Mouse (Mus musculus): ENCODE data around the gene Gpr176. TPM values are rescaled to one million over a fixed set of nuclear protein-coding genes. Genes with fewer than 3 reads are reported as not detected.

Gpr176 gene
- polyA plus RNA-seq, 1 experiment from 2014 or later = 0.16 TPM

DNA sequence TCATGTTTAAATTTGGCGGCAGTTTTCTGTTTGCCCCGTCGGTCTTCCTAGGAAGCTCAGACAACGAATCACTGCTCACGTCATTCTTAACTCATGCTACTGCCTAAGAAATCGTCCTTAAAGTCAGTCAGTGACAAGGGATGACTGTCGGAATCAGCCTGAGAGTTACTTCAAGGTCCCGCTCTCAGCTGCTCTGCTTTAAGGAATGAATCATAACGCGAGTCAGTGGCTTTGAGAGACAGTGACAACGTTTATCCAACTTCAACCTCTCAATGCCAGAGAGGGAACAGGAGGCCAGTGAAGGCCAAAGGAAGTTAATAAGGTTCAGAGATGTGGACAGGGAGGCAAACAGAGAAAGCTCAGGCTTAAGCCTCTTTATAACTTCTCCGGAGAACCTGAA is 124.3 kb downstream of the Gpr176 start:
- no peaks in the 10 kb centered on the region for H3K4me1 ChIP-seq
- H3K27ac ChIP-seq (replicated peaks) = no peak overlapping the region
- 82% methylated on average over 12 of the region's 12 CpGs for WGBS
- H3K9me3 ChIP-seq (replicated peaks) = no peaks in the 10 kb centered on the region
- no peak for DNase-seq (ENCODE audit: low spot score)
- H3K36me3 ChIP-seq = no peaks in the 10 kb centered on the region
- H3K27me3 ChIP-seq (ENCODE audit: low read depth, poor library complexity, severe bottlenecking) = 0 out of 2 replicates have a peak, but pooled peaks cover 3% of the 10 kb centered on the region
- H3K4me3 ChIP-seq = no peak overlapping the region

DNA sequence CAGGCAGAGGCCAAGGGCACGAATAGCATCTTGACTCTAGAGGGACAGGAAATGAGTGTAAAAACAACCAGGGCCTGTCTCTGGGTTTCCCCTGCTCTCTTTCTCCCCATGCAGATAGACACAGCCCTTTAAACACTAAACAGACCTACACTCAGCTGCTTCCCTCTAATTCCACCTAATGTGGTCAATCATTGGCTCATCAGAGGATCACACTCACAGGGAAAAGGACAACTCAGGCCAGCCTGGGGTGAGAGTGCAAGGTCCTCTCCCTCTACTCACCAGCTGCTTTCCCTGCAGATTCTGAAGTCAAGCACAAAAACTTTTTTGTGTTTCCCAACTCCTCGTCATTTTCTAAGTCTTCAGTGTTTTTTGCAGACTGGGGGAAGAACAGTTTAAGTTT is 125.2 kb downstream of the Gpr176 start:
- WGBS = 66% methylated on average over 2 of the region's 2 CpGs
- Histone ChIP-seq H3K27me3 (ENCODE audit: low read depth, poor library complexity, severe bottlenecking) (0 out of 2 replicates have a peak, but pooled peaks cover 3% of the 10 kb centered on the region), H3K9me3 (replicated peaks) (no peaks in the 10 kb centered on the region), H3K27ac (replicated peaks) (no peak overlapping the region), H3K4me3 (no peak overlapping the region), H3K4me1 (no peaks in the 10 kb centered on the region), H3K36me3 (no peaks in the 10 kb centered on the region)
- DNase-seq (ENCODE audit: low spot score) = no peak

DNA sequence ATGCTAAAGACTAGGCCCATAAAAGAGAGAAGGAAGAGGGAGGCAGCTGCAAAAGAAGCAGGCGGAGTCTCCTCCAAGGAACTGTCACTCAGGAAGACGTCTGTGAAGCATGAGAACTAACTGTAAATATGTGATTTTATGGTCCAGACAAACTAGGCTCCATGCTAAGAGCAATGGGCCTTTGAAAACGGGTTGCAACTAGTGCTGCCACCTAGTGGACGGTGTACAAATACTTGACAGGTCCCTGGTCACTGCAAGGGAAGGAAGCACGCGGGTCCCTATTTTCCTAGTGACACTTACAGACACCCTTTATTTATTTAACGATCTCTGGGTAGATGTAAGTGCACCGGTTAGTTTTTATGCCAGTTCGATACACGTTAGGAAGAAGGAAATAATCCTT is 127.3 kb downstream of the Gpr176 start:
- Histone ChIP-seq H3K27ac (replicated peaks) (no peak overlapping the region), H3K4me3 (no peak overlapping the region), H3K27me3 (ENCODE audit: low read depth, poor library complexity, severe bottlenecking) (0 out of 2 replicates have a peak, but pooled peaks cover 3% of the 10 kb centered on the region), H3K36me3 (no peaks in the 10 kb centered on the region), H3K9me3 (replicated peaks) (no peaks in the 10 kb centered on the region), H3K4me1 (no peaks in the 10 kb centered on the region)
- 17% methylated on average over 10 of the region's 10 CpGs for WGBS
- DNase-seq (ENCODE audit: low spot score) = peak; percentile 72

DNA sequence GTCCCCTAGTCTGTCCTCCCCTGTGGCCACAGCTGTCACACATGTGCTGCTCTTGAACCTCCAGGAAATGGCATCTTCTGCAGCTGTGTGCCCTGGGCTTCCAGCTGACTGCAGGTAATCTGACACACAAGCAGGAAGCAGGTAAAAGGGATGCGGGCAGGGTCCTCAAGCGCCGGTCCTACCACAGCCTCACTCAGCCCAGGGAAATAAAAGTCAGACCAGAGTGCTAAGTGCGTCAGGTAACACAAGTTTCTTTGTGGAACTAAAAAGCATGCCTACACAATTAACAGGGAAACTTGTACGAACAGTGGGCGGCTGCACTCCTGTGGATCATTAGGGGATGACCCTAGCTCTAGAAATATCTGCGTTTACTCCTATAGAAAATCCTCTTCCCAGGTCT is 137.0 kb downstream of the Gpr176 start:
- 88% methylated on average over 7 of the region's 7 CpGs for WGBS
- Histone ChIP-seq H3K36me3 (no peaks in the 10 kb centered on the region), H3K27ac (replicated peaks) (no peak overlapping the region), H3K9me3 (replicated peaks) (no peaks in the 10 kb centered on the region), H3K4me3 (no peak overlapping the region), H3K27me3 (ENCODE audit: low read depth, poor library complexity, severe bottlenecking) (no peaks in the 10 kb centered on the region; the same call in 1 of the 2 replicates), H3K4me1 (no peaks in the 10 kb centered on the region)
- DNase-seq (ENCODE audit: low spot score) = no peak

DNA sequence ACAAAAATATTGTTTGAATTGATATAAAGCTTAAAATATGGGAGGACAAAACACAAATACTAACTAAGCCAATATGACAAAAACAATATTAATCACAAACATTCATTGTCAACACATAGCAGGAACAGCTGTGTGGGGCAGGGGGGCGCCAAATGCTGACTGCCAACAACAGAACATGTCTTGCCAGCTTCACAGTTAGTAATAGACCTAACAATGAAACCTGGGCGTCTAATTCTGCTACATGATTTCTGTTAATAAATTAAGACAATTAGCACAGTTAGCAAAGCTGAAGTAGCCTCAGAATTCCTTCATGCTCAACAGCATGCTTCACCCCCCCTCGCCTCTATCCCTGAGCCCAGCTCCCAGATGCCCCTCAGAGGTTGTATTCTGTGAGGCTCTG is 137.6 kb downstream of the Gpr176 start:
- 79% methylated on average over 3 of the region's 3 CpGs for WGBS
- Histone ChIP-seq H3K4me1 (no peaks in the 10 kb centered on the region), H3K27me3 (ENCODE audit: low read depth, poor library complexity, severe bottlenecking) (no peaks in the 10 kb centered on the region; the same call in 1 of the 2 replicates), H3K36me3 (no peaks in the 10 kb centered on the region), H3K4me3 (no peak overlapping the region), H3K27ac (replicated peaks) (no peak overlapping the region), H3K9me3 (replicated peaks) (no peaks in the 10 kb centered on the region)
- DNase-seq (ENCODE audit: low spot score) = no peak

DNA sequence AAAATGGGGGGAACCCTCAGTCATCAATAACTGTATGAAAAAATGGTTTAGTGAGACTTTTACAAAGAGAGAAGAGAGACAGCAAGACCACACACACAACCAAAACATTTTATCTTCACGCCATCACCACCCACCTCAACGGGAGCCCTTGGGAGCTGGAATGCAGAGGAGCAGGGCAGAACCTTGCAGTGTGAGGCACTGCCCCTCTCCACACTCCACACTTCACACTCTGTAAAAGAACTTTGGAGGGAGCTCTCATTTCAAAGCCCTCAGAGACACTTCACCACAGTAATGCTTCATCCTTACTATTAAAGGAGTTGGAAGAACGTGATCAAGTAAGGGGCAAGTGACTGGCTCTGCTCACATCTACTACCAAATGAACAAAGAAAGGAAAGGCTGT is 142.7 kb downstream of the Gpr176 start:
- DNase-seq (ENCODE audit: low spot score) = no peak

DNA sequence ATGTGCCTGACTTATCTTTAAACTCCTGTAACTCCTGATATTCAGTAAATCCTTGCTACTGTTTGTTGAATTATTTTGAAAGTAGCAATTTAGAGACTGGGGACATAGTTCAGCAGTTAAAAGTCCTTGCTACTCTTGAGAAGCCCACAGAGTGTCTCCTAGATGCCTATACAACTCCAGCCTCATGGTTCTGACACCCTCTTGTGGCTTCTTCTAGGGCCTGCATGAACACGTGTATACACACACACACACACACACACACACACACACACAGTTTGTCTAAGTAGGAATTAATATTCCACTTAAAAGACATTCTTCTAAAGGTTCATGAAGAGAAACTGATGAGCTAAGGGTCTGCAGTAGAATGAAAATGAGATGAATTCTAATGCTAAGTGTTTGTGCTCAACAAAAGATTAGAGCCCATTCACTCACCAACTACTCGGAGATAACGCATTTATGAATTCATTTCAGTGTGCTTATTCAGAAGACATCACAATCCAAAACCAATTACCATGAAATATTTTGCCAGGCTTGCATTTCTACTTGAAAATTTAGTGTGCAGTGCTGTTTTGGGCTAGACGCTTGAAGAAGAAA is 144.6 kb downstream of the Gpr176 start:
- no peaks in the 10 kb centered on the region for H3K36me3 ChIP-seq
- DNase-seq (ENCODE audit: low spot score) = no peak
- no peaks in the 10 kb centered on the region for H3K4me1 ChIP-seq
- no peaks in the 10 kb centered on the region for H3K9me3 ChIP-seq (replicated peaks)
- no peak overlapping the region for H3K27ac ChIP-seq (replicated peaks)
- no peak overlapping the region for H3K4me3 ChIP-seq
- H3K27me3 ChIP-seq (ENCODE audit: low read depth, poor library complexity, severe bottlenecking) = no peaks in the 10 kb centered on the region
- WGBS = 90% methylated on average over 4 of the region's 4 CpGs

More for the DNA sequence above, 142.7 kb downstream of the Gpr176 start:
- H3K4me3 ChIP-seq = no peak overlapping the region
- no peaks in the 10 kb centered on the region for H3K36me3 ChIP-seq
- no peaks in the 10 kb centered on the region for H3K4me1 ChIP-seq
- H3K9me3 ChIP-seq (replicated peaks) = no peaks in the 10 kb centered on the region
- no peak overlapping the region for H3K27ac ChIP-seq (replicated peaks)
- 79% methylated on average over 3 of the region's 3 CpGs for WGBS
- no peaks in the 10 kb centered on the region for H3K27me3 ChIP-seq (ENCODE audit: low read depth, poor library complexity, severe bottlenecking)

Small RNA genes within 50 kb of the gene (microRNA-seq; reads per million reads assigned to microRNA genes)
- gene Gm22800 = not detected

Other genes starting within 250 kb of the Gpr176 start
- 2.1 and 3.0 TPM in 2 replicates for gene Fsip1, start 116.5 kb downstream of the Gpr176 start, polyA plus RNA-seq (2016; fragmentation: Nextera tagmentation; extraction: Ambion mirVana)
- gene Eif2ak4, start 15.2 kb upstream of the Gpr176 start, polyA plus RNA-seq (2016; fragmentation: Nextera tagmentation; extraction: Ambion mirVana) = 10.6 and 10.7 TPM in 2 replicates
- gene Srp14, start 106.3 kb upstream of the Gpr176 start, polyA plus RNA-seq (2016; fragmentation: Nextera tagmentation; extraction: Ambion mirVana) = 261 and 272 TPM in 2 replicates
- 2.9 and 3.0 TPM in 2 replicates for gene Bmf, start 176.3 kb upstream of the Gpr176 start, polyA plus RNA-seq (2016; fragmentation: Nextera tagmentation; extraction: Ambion mirVana)
- gene Bub1b, start 224.8 kb upstream of the Gpr176 start, polyA plus RNA-seq (2016; fragmentation: Nextera tagmentation; extraction: Ambion mirVana) = 146 and 150 TPM in 2 replicates

Measured in midbrain, embryonic 10.5 days (tissue).